Mouse (Mus musculus) kidney, adult 2 months (tissue): ENCODE measurements at regions not wholly inside any gene's neighbourhood (a gene's known extent, or its start where the extent isn't known, plus 50 kb on each side); places are given as distances from the start of the nearest gene placed in this dataset.

Experiments
- CTCF ChIP-seq: fragments of 200-500 bp; conservative IDR thresholded peaks from 2 replicates; pipeline ENCODE4 v1.5.1; 2011; ENCODE audit warnings: low read depth, mild to moderate bottlenecking, control low read depth, low read length, moderate library complexity, mixed read lengths; ENCODE audit not compliant: insufficient read depth, insufficient read length
- POLR2A ChIP-seq: fragments of 200-500 bp; IDR thresholded peaks from one replicate; pipeline ENCODE4 v1.6.1; 2011; ENCODE audit warnings: low read depth, low read length, control low read depth

DNA sequence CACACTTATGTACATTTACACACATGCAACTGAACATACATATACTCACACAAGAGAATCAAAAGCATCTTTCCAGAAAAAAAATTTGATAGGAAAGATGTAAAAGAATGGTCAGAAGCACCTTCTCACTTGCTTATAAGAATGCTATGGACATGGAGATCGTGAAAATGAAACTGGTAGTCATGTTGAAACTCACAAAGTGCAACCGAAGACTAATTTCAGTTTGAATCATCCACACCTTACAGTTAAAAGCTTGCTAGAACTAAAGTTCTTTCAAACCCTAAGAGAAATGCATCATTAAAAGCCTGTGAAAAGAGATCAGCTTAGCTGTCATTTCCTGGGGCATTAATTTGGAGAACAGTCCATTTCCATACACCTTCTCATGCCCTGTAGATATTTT is 278.2 kb downstream of the Casp12 start:
- TF ChIP-seq CTCF (no peak), POLR2A (no peak)
